Mouse (Mus musculus) heart, embryonic 11.5 days (tissue): Measurements from ENCODE around the gene Sufu. TPM values are rescaled to one million over a fixed set of nuclear protein-coding genes. Genes with fewer than 3 reads are reported as not detected.

ENCODE experiments used
- ATAC-seq: fragments of 200-750 bp; cut with Nextera tagmentation; replicated peaks from 2 replicates; pipeline ENCODE4 v1.8.0; 2017; ENCODE audit warnings: moderate library complexity; ENCODE audit not compliant: insufficient number of reproducible peaks, low FRiP score, low TSS enrichment
- H3K27ac ChIP-seq: fragments of 300-500 bp; sonication (generic); 2 replicates; pipeline ENCODE4 v1.5.1; 2014; ENCODE audit warnings: mild to moderate bottlenecking, low read depth, low read length
- H3K27me3 ChIP-seq: fragments of 300-500 bp; sonication (generic); 2 replicates; pipeline ENCODE4 v1.6.1; 2014; ENCODE audit warnings: mild to moderate bottlenecking, low read length, mixed read lengths; ENCODE audit not compliant: control insufficient read depth, insufficient read depth
- H3K36me3 ChIP-seq: fragments of 300-500 bp; sonication (generic); 2 replicates; pipeline ENCODE4 v1.6.1; 2014; ENCODE audit warnings: mild to moderate bottlenecking, low read length, moderate library complexity, mixed read lengths; ENCODE audit not compliant: control insufficient read depth, insufficient read depth
- H3K4me1 ChIP-seq: fragments of 300-500 bp; sonication (generic); 2 replicates; pipeline ENCODE4 v1.6.1; 2014; ENCODE audit warnings: low read length; ENCODE audit not compliant: control insufficient read depth, insufficient read depth
- H3K4me2 ChIP-seq: fragments of 300-500 bp; sonication (generic); 2 replicates; pipeline ENCODE4 v1.6.1; 2014; ENCODE audit warnings: mild to moderate bottlenecking, moderate library complexity
- H3K4me3 ChIP-seq: fragments of 300-500 bp; sonication (generic); 2 replicates; pipeline ENCODE4 v1.5.1; 2014; ENCODE audit warnings: low read depth, low read length
- H3K9ac ChIP-seq: fragments of 300-500 bp; sonication (generic); 2 replicates; pipeline ENCODE4 v1.6.1; 2014; ENCODE audit warnings: mild to moderate bottlenecking, low read depth, low read length, moderate library complexity
- H3K9me3 ChIP-seq: fragments of 300-500 bp; sonication (generic); replicated peaks from 2 replicates; pipeline ENCODE4 v1.6.1; 2016; ENCODE audit warnings: low read length; ENCODE audit not compliant: control insufficient read depth
- WGBS: fragments of 180-500 bp; shearing (Covaris S2); extraction: QIAGEN DNeasy Blood & Tissue Kit; methylation state at CpG from one replicate; pipeline ENCODE4 v1.1.7; 2014; ENCODE audit not compliant: insufficient replicate concordance; 5-methylcytosine and 5-hydroxymethylcytosine counted together
- polyA plus RNA-seq: library from polyadenylated mRNA; unstranded; fragments of >200 nt; fragmentation: Nextera tagmentation; extraction: Ambion mirVana; gene quantifications from 2 replicates; pipeline ENCODE4 v1.2.1, GENCODE M21; 2014

The Sufu gene
- polyA plus RNA-seq, 1 experiment from 2014 or later, result 21.5 TPM

- no peak for ATAC-seq
- 19% methylated on average over 25 of the region's 25 CpGs for WGBS
- H3K9me3 ChIP-seq, result no peaks in the 10 kb centered on the region
- no peaks in the 10 kb centered on the region for H3K36me3 ChIP-seq
- peak overlapping the region; percentile 66 for H3K9ac ChIP-seq
- H3K4me3 ChIP-seq, result peak overlapping the region; percentile 51
- H3K4me1 ChIP-seq, result peaks cover 5% of the 10 kb centered on the region
- no peak overlapping the region for H3K27ac ChIP-seq
- peaks cover 20% of the 10 kb centered on the region for H3K27me3 ChIP-seq
- peak overlapping the region; percentile 86 for H3K4me2 ChIP-seq
Observed at GRCm38 (mm10) chr19:46357344-46358280, 39.1 kb upstream of the Sufu start.

- H3K4me1 ChIP-seq, result peaks cover 5% of the 10 kb centered on the region
- no peak overlapping the region for H3K4me3 ChIP-seq
- no peak overlapping the region for H3K27ac ChIP-seq
- no peaks in the 10 kb centered on the region for H3K9me3 ChIP-seq
- whole genome bisulfite sequencing, result 59% methylated on average over 4 of the region's 4 CpGs
- H3K9ac ChIP-seq, result no peak overlapping the region
- H3K4me2 ChIP-seq, result no peak overlapping the region
- ATAC-seq, result no peak
- peaks cover 20% of the 10 kb centered on the region for H3K27me3 ChIP-seq
- H3K36me3 ChIP-seq, result no peaks in the 10 kb centered on the region
Observed at GRCm38 (mm10) chr19:46358381-46358780, 38.3 kb upstream of the Sufu start.

- Histone ChIP-seq H3K27me3 (peaks cover 15% of the 10 kb centered on the region), H3K36me3 (no peaks in the 10 kb centered on the region)
- WGBS, result 79% methylated on average over 8 of the region's 8 CpGs
Observed at GRCm38 (mm10) chr19:46362104-46362503, 34.6 kb upstream of the Sufu start.

GRCm38 (mm10) chr19:46363294-46364009 is 33.2 kb upstream of the Sufu start:
- no peaks in the 10 kb centered on the region for H3K9me3 ChIP-seq
- no peaks in the 10 kb centered on the region for H3K4me1 ChIP-seq
- no peak overlapping the region for H3K4me2 ChIP-seq
- no peak for ATAC-seq
- no peak overlapping the region for H3K4me3 ChIP-seq
- 74% methylated on average over 11 of the region's 11 CpGs for WGBS
- no peak overlapping the region for H3K27ac ChIP-seq
- H3K36me3 ChIP-seq, result no peaks in the 10 kb centered on the region
- H3K9ac ChIP-seq, result no peak overlapping the region
- H3K27me3 ChIP-seq, result peaks cover 2% of the 10 kb centered on the region; the same call in 1 of the 2 replicates

More at GRCm38 (mm10) chr19:46362104-46362503, 34.6 kb upstream of the Sufu start:
- Histone ChIP-seq H3K9me3 (no peaks in the 10 kb centered on the region), H3K27ac (no peak overlapping the region), H3K4me3 (no peak overlapping the region), H3K4me2 (no peak overlapping the region), H3K4me1 (peaks cover 3% of the 10 kb centered on the region), H3K9ac (no peak overlapping the region)
- no peak for ATAC-seq

- no peaks in the 10 kb centered on the region for H3K9me3 ChIP-seq
- H3K4me1 ChIP-seq, result no peaks in the 10 kb centered on the region
- no peak for ATAC-seq
- no peaks in the 10 kb centered on the region for H3K36me3 ChIP-seq
- WGBS, result 78% methylated on average over 23 of the region's 23 CpGs
- H3K4me3 ChIP-seq, result no peak overlapping the region
- H3K9ac ChIP-seq, result no peak overlapping the region
- H3K27me3 ChIP-seq, result no peaks in the 10 kb centered on the region
- H3K4me2 ChIP-seq, result no peak overlapping the region
- H3K27ac ChIP-seq, result no peak overlapping the region
Observed at GRCm38 (mm10) chr19:46367798-46368590, 28.7 kb upstream of the Sufu start.

- H3K9me3 ChIP-seq, result no peaks in the 10 kb centered on the region
- no peak overlapping the region for H3K4me3 ChIP-seq
- no peaks in the 10 kb centered on the region for H3K36me3 ChIP-seq
- no peaks in the 10 kb centered on the region for H3K27me3 ChIP-seq
- H3K27ac ChIP-seq, result no peak overlapping the region
- WGBS, result 13% methylated on average over 4 of the region's 4 CpGs
- H3K4me2 ChIP-seq, result no peak overlapping the region
- no peaks in the 10 kb centered on the region for H3K4me1 ChIP-seq
- ATAC-seq, result no peak
- no peak overlapping the region for H3K9ac ChIP-seq
Observed at GRCm38 (mm10) chr19:46369204-46369603, 27.5 kb upstream of the Sufu start.

GRCm38 (mm10) chr19:46374477-46375088 is 22.1 kb upstream of the Sufu start:
- peaks cover 17% of the 10 kb centered on the region for H3K36me3 ChIP-seq
- no peak overlapping the region for H3K4me2 ChIP-seq
- no peak for ATAC-seq
- H3K9me3 ChIP-seq, result no peaks in the 10 kb centered on the region
- H3K27ac ChIP-seq, result no peak overlapping the region
- H3K9ac ChIP-seq, result no peak overlapping the region
- H3K4me1 ChIP-seq, result peaks cover 3% of the 10 kb centered on the region; the same call in 1 of the 2 replicates
- 54% methylated on average over 21 of the region's 21 CpGs for WGBS
- H3K4me3 ChIP-seq, result no peak overlapping the region
- no peaks in the 10 kb centered on the region for H3K27me3 ChIP-seq

GRCm38 (mm10) chr19:46375489-46375888 is 21.2 kb upstream of the Sufu start:
- no peak overlapping the region for H3K9ac ChIP-seq
- no peaks in the 10 kb centered on the region for H3K9me3 ChIP-seq
- no peaks in the 10 kb centered on the region for H3K27me3 ChIP-seq
- H3K27ac ChIP-seq, result no peak overlapping the region
- ATAC-seq, result no peak
- no peak overlapping the region for H3K4me2 ChIP-seq
- peaks cover 3% of the 10 kb centered on the region; the same call in 1 of the 2 replicates for H3K4me1 ChIP-seq
- 77% methylated on average over 5 of the region's 5 CpGs for WGBS
- peaks cover 22% of the 10 kb centered on the region for H3K36me3 ChIP-seq
- no peak overlapping the region for H3K4me3 ChIP-seq
